Mouse (Mus musculus) thymus, adult 18-20 months (tissue): ENCODE results near the gene Dtx4.
A peak's percentile ranks its signal among the peaks of the same experiment; 100 is the strongest.

Source experiments
- DNase-seq, 2 experiments: peaks; one replicate each; pipeline ENCODE4 v3.0.0; 2022; ENCODE audit warnings: mixed read lengths in 2 of 2

Gene Dtx4

GRCm38 (mm10) chr19:12493453-12494186 is 7.6 kb downstream of the Dtx4 start:
- no peak for DNase-seq

- DNase-seq = no peak
These were observed 9.6 kb downstream of the Dtx4 start for GRCm38 (mm10) chr19:12491636-12492035.

GRCm38 (mm10) chr19:12489675-12490570 is 11.3 kb downstream of the Dtx4 start:
- DNase-seq = no peak

GRCm38 (mm10) chr19:12488969-12489674 is 12.1 kb downstream of the Dtx4 start:
- no peak for DNase-seq

- DNase-seq = no peak
These were observed 12.9 kb downstream of the Dtx4 start for GRCm38 (mm10) chr19:12488205-12488966.

GRCm38 (mm10) chr19:12487511-12488204 is 13.6 kb downstream of the Dtx4 start:
- no peak for DNase-seq

- DNase-seq = no peak
These were observed 14.4 kb downstream of the Dtx4 start for GRCm38 (mm10) chr19:12486875-12487274.

- no peak for DNase-seq
These were observed 15.6 kb downstream of the Dtx4 start for GRCm38 (mm10) chr19:12485631-12486030.

- no peak for DNase-seq
These were observed 16.0 kb downstream of the Dtx4 start for GRCm38 (mm10) chr19:12485223-12485622.

- DNase-seq = no peak
These were observed 17.0 kb downstream of the Dtx4 start for GRCm38 (mm10) chr19:12484210-12484609.

GRCm38 (mm10) chr19:12483782-12484181 is 17.5 kb downstream of the Dtx4 start:
- no peak for DNase-seq

GRCm38 (mm10) chr19:12478369-12478768 is 22.9 kb downstream of the Dtx4 start:
- DNase-seq = no peak

- DNase-seq = peak in 1 of 2 experiments; percentile 36
These were observed 24.5 kb downstream of the Dtx4 start for GRCm38 (mm10) chr19:12476721-12477270.

- peak; percentile 50 to 51 for DNase-seq
These were observed 25.6 kb downstream of the Dtx4 start for GRCm38 (mm10) chr19:12475380-12476250.

GRCm38 (mm10) chr19:12473951-12474350 is 27.3 kb downstream of the Dtx4 start:
- no peak for DNase-seq

GRCm38 (mm10) chr19:12473201-12473641 is 28.0 kb downstream of the Dtx4 start:
- DNase-seq = no peak

- DNase-seq = no peak
These were observed 28.8 kb downstream of the Dtx4 start for GRCm38 (mm10) chr19:12472381-12472976.

- no peak for DNase-seq
These were observed 29.4 kb downstream of the Dtx4 start for GRCm38 (mm10) chr19:12471866-12472265.

- DNase-seq = no peak
These were observed 33.8 kb downstream of the Dtx4 start for GRCm38 (mm10) chr19:12467436-12467835.

- peak in 1 of 2 experiments; percentile 42 for DNase-seq
These were observed 35.0 kb downstream of the Dtx4 start for GRCm38 (mm10) chr19:12466204-12466603.
